Mouse (Mus musculus) telencephalon, adult 2 months (tissue): ENCODE results near the gene Hpf1.
A peak's percentile ranks its signal among the peaks of the same experiment; 100 is the strongest.

Experiments used
- DNase-seq: peaks from one replicate; pipeline ENCODE4 v3.0.0-alpha.2; 2011; ENCODE audit warnings: low read depth, low spot score

The Hpf1 gene

DNA sequence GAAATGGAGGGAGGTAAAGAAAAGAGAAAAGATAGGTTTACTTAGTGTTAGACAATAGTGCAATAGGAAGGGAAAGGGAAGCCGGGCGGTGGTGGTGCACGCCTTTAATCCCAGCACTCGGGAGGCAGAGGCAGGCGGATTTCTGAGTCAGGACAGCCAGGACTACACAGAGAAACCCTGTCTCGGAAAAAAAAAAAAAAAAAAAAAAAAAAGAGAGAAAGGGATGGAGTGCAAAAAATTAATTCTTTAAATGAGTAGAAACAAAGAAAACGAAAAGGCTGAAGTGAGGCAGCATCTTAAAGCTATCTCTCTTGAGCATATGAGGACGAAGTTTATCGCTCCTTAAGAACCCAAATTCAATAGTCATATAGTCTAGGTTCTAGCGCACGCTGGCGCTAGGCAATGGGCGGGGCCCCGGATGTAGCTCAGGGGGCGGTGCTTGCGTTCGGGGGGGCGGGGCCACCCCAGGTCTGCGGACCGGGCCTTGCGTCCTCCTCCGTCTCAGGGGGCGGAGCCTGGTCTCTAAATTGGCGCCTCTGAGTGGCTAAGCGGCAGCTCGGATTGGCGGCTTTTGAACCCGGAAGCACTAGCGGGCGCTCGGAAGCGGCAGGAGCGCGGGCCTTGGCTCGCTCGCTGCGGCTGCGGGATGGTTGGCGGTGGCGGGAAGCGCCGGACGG lies at the start of gene Hpf1:
Gene Hpf1 (plus strand): TSS at position 576 of the 677 bp plus-strand sequence.
- DNase-seq, result peak; percentile 97

DNA sequence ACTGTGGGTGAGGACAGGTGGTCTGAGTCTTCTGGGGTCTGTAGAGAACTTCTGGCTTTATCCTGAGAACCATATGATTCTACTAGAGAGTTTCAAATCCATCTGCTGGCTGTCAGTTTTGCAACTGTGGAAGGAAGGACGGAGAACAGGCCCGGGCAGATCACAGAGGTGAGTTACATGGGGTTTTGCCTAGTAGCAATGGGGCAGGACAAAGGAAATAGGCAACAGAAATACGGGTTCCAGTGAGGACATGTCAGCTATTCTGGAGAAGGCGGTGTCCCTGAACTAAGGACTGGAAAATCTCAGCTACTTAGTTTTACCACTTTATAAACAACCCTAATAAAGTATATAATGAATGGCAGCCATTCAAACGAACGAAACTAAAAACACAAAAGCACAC lies 47.8 kb upstream of the Hpf1 start:
- no peak for DNase-seq

DNA sequence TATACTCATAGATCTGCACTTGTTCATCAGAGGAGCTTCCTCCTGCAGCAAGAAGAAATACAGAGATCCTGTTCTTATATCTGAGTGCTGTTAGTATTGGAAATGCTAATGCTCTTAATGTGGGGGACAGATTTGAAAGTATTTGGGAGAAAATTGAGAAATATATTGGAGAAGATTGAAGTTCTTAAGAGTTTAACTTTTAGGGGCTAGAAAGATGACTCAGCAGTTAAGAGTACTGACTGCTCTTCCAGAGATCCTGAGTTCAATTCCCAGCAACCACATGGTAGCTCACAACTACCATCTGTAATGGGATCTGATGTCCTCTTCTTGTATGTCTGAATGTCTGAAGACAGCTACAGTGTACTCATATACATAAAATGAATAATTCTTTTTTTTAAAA lies 32.7 kb upstream of the Hpf1 start:
- DNase-seq, result no peak

- no peak for DNase-seq
These were observed 32.1 kb upstream of the Hpf1 start for GRCm38 (mm10) chr8:60858091-60858490.

DNA sequence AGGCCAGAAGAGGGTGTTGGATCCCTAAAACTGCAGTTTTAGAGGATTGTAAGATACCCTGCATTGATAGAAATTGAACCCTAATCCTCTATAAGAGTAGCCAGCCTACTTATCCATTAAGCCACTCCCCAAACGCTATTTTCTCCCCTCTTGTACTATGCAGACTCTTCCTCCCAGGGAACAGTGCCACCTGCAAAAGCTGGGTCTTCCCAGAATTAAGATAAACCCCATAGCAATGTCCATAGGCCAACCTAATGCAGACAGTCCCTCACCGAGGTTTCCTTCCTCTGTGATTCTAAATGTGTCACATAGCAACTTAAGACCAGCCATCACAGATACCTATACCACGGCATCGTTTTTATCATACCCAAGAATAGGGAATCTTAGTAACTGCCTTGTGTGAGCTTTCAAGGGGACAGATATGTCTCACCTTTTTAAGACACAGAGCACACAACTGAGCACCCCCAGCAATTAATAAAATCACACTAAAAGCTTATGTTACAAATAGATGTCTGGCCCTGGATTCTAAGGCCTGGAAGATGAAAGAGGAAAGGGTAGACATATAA lies 31.2 kb upstream of the Hpf1 start:
- DNase-seq, result no peak

DNA sequence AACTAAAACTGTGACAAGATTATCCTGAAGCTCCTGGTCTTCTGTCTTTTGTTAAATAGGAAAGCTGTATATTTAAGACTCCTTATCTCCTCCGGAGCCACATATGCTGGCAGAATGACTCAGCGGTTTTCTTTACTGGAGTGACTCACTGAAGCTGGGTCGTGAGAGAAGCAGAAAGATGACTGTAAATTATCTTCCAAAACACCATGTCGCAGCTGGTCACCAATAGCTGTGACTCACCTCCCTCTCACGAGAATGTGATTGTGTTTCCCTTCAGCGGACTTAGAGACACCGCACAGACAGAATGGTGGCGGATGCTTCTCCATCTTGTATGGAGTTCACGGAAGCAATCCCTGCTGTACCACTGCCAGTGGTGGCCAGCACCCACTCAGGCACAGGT lies 30.6 kb upstream of the Hpf1 start:
- DNase-seq, result peak; percentile 89

DNA sequence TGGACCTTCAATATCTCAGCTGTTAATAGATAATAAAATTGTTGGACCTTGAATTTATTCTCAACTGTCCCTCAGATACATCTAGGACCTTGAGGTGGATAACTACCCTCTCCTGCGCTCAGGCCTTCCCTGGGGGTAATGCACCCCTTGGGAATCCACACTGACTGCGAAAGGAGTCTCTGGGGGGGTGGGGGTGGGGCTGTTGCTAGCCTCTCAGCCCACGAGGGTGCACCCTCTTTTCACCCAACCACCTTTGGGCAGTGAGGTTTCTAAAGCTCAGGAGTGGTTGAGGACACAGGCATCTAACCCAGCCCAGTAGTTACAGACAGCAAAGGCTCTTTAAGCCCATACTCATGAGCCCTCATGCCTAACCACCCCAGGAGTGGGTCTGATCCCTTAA lies 29.5 kb upstream of the Hpf1 start:
- no peak for DNase-seq

- no peak for DNase-seq
These were observed 28.4 kb upstream of the Hpf1 start for GRCm38 (mm10) chr8:60861783-60862182.

DNA sequence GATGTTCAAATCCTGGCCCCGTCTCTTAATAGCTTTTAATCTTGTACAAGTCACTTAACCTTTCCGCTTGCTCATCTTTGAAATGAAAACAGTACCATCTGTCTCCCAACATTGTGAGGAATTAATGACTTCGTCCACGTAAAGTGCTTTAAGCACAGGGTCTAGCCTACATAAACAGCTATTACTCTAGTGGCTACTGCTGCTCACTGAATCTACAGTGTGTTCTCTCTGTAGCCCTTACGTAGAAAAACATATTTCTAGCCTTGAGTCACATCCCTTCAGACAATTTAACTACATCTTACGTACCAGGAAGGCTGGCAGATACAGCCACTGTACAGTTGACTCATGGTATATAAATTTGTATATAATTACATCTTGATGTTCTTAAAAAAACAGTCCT lies 25.3 kb upstream of the Hpf1 start:
- DNase-seq, result peak; percentile 6

DNA sequence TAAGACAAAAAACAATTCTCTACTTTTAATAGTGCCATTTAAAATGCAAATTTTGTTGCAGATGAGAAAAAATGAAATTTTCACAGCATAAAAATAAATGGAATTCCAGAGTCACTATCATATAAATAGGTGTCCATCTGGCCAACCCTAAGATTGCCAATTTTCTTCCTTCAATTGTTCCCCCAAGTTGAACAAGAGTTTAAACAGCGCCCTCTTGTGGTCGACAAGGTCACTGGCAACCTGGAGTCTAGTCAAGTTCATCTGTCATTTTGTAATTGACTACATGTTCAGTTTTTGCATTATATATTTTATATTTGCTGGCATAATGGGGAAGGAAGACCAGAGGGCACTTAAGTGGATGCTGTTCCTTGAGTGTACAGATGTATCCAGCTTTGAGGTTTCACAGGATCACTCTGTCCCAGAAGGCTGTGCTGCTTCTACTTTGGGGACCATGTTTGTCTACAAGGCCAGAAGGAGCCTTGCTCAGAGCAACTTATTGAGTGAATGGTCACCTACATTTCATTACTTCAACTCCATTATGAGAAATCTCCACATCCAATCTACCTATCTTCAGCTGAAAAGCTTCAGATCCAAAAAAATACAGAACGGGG lies 24.6 kb upstream of the Hpf1 start:
- peak; percentile 88 for DNase-seq

GRCm38 (mm10) chr8:60867468-60868115 lies 22.6 kb upstream of the Hpf1 start:
- peak; percentile 81 for DNase-seq

DNA sequence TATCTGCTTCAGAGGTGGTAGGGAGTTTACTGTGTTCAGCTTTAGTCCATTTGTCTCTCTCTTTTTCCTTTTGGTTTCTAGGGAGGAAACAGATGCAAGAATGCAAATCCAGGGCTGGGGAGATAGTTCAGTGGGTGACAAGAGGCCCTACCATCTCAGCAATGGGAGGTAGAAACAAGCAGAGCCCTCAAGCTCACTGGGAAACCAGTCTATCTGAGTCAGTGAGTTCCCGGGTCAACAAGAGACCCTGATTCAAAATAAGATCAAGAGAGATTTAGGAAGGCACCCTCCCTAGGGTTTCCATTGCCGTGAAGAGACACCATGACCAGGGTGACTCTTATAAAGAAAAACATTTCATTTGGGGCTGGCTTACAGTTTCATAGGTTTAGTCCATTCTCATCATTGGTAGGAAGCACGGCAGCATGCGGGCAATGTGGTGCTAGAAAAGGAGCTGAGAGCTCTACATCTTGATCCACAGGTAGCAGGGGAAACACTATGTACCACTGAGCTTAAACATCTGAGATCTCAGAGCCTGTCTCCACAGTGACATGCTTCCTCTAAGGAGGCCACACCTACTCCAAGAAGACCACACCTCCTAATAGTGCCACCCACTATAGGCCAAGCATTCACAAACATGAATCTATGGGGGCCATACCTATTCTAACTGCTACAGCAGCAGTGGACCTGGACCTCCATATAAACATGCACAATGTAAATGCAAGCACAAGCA lies 21.8 kb upstream of the Hpf1 start:
- DNase-seq, result no peak

DNA sequence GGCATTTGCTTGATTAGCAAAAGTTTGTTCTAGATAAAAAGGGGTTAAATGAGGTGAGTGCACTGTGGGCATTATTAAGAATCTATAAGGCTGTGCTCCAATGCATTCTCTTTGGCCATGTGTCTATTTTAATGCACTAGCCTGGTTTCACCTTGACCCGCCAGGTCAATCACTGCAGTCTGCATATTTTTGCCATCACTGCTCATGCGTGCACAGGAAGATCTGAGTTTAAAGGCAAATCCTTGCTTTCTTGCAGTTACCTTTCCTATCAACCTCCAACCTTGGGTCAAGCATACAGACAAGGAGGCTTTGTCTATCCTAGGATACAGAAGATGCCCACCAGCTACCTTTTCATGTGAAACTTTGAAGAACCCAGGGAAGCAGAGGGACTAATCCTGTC lies 20.5 kb upstream of the Hpf1 start:
- no peak for DNase-seq

- DNase-seq, result no peak
These were observed 19.7 kb upstream of the Hpf1 start for GRCm38 (mm10) chr8:60870231-60871193.

DNA sequence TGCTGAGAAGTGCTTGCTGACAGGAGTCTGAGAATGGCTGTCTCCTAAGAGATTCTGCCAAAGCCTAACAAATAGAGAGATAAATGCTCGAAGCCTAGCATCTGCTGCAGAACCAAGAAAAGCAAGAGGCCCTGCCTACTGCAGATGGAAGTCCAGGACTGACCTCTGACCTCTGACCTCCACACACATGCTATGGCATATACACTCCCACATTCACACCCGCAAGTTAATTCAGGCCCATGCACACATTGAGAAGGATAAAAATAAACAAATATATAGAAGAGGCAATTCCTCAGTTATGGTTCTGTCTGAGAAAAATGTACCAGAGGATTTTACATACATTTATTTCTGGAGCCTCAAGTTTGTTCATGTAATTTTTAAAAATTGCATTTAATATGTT lies 11.6 kb upstream of the Hpf1 start:
- DNase-seq, result no peak

- DNase-seq, result no peak
These were observed 6.6 kb upstream of the Hpf1 start for GRCm38 (mm10) chr8:60883419-60884137.

DNA sequence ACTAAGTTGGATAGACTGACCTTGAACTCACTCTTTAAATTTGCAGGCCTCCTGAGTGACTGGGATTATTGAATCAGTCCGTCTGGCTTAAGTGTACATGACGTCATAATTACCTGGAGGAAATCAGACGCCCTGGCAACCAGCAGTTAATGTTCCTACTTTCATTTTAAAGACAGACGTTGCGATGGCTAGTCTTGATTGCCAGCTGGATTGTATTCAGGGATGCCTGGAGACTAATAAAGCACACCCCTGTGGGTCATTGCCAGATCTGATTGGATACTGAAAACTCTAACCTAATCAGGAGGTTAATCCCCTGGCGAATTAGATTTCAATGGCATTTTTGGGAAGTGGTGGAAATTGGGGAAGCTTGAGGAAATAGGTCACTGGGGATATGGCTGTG lies 3.5 kb upstream of the Hpf1 start:
- no peak for DNase-seq

DNA sequence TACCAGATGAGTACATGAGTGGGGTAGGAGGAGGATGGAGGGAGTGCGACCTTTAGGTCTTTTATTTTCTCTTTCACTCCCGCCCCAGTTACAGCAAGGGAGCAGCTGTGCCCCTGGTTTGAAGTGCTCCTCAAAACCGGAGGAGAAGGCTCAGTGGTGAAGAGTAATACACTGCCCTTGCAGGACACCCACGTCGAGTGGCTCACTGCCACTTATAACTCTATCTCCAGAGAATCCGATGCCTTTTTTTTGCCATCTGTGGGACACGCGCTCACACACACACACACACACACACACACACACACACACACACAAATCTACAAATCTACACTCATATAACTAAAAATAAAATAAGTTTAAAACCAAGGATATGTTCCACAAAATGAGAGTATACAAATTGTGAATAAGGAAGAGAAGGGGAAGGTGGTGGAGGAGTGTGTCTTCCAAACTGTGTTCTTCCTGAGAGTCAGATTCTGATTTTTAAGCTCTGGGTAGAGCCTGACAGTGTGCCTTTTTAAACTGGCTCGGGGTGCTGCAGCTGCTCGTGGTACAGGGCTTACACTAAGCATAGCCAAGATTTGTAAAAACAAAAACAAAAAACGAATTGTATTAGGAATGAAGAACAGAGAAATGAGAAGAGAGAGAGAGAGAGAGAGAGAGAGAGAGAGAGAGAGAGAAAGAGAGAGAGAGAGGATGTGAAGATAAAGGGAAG lies 931 bp upstream of the Hpf1 start:
- no peak for DNase-seq

DNA sequence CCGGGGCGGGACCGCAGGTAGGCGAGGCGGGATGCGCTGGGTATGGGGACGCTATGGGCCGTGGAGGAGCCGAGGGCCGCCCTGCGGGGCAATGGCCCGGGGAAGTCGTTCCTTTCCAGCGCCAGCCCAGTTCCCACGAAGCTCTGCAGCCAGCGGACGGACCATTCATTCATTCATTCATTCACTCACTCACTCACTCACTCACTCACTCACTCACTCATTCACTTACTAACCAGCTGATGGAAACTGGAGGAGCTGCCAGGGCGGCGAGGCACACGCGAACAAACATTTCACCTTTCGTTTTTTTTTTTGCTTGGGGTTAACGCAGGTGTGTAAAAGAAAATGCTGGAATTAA lies 279 bp downstream of the Hpf1 start:
- no peak for DNase-seq

- no peak for DNase-seq
These were observed 1.5 kb downstream of the Hpf1 start for GRCm38 (mm10) chr8:60891757-60892156.
